Mouse (Mus musculus) CH12.LX (cell line): ENCODE measurements around the gene Asic2.
A peak's percentile ranks its signal among the peaks of the same experiment; 100 is the strongest.

Source experiments
- CTCF ChIP-seq, 2 experiments: IDR thresholded peaks in 1 of 2; conservative IDR thresholded peaks in 1 of 2; 2 replicates each; pipeline ENCODE4 v1.5.1; 2011 to 2012; ENCODE audit warnings: low read depth in 2 of 2, low read length in 2 of 2, improper control_type of control experiment in 1 of 2, inconsistent platforms in 1 of 2, mild to moderate bottlenecking in 1 of 2, moderate library complexity in 1 of 2
- ELF1 ChIP-seq: IDR thresholded peaks from 2 replicates; pipeline ENCODE4 v1.6.1; 2014; ENCODE audit warnings: low read depth, mild to moderate bottlenecking, inconsistent platforms, low read length, improper control_type of control experiment
- ETS1 ChIP-seq: conservative IDR thresholded peaks from 2 replicates; pipeline ENCODE4 v1.6.1; 2012; ENCODE audit warnings: low read depth, mild to moderate bottlenecking, inconsistent platforms, low read length, improper control_type of control experiment, moderate library complexity
- HCFC1 ChIP-seq: IDR thresholded peaks from 2 replicates; pipeline ENCODE4 v1.6.1; 2012; ENCODE audit warnings: low read depth, mild to moderate bottlenecking, inconsistent platforms, low read length, improper control_type of control experiment
- MAFK ChIP-seq: IDR thresholded peaks from 2 replicates; pipeline ENCODE4 v1.6.1; 2011; ENCODE audit warnings: low read length, improper control_type of control experiment; ENCODE audit not compliant: insufficient replicate concordance
- MAX ChIP-seq: IDR thresholded peaks from 2 replicates; pipeline ENCODE4 v1.6.1; 2011; ENCODE audit warnings: low read length, improper control_type of control experiment
- MAZ ChIP-seq: IDR thresholded peaks from 2 replicates; pipeline ENCODE4 v1.6.1; 2012; ENCODE audit warnings: low read depth, mild to moderate bottlenecking, inconsistent platforms, low read length, improper control_type of control experiment, moderate library complexity
- MEF2A ChIP-seq: IDR thresholded peaks from 2 replicates; pipeline ENCODE4 v1.6.1; 2014; ENCODE audit warnings: low read depth, mild to moderate bottlenecking, inconsistent platforms, low read length, improper control_type of control experiment, borderline replicate concordance
- POLR2A ChIP-seq: IDR thresholded peaks from 2 replicates; pipeline ENCODE4 v1.6.1; 2011; ENCODE audit warnings: low read depth, mild to moderate bottlenecking, improper control_type of control experiment, low read length
- RCOR1 ChIP-seq: conservative IDR thresholded peaks from 2 replicates; pipeline ENCODE4 v1.6.1; 2012; ENCODE audit warnings: low read depth, mild to moderate bottlenecking, inconsistent platforms, low read length, improper control_type of control experiment
- TCF12 ChIP-seq: IDR thresholded peaks from 2 replicates; pipeline ENCODE4 v1.6.1; 2014; ENCODE audit warnings: low read depth, mild to moderate bottlenecking, inconsistent platforms, low read length, improper control_type of control experiment
- USF1 ChIP-seq: IDR thresholded peaks from 2 replicates; pipeline ENCODE4 v1.6.1; 2014; ENCODE audit warnings: low read depth, mild to moderate bottlenecking, inconsistent platforms, low read length, improper control_type of control experiment
- ZKSCAN1 ChIP-seq: IDR thresholded peaks from 2 replicates; pipeline ENCODE4 v1.6.1; 2012; ENCODE audit warnings: low read depth, inconsistent platforms, low read length, improper control_type of control experiment, borderline replicate concordance
- ZNF384 ChIP-seq: IDR thresholded peaks from 2 replicates; pipeline ENCODE4 v1.6.1; 2012; ENCODE audit warnings: low read depth, low read length, improper control_type of control experiment, inconsistent platforms

- TF ChIP-seq ELF1 (0 out of 2 replicates have a peak, but pooled peaks have one; percentile 27), HCFC1 (0 out of 2 replicates have a peak, but pooled peaks have one; percentile 5), MAFK (no peak), CTCF (conservative IDR thresholded peaks at IDR 0.05 in 1 of 2, IDR thresholded peaks at IDR 0.05 in 1 of 2; ENCODE audit: low read depth in 2 of 2, low read length in 2 of 2) (no peak), ETS1 (0 out of 2 replicates have a peak, but pooled peaks have one; percentile 41), USF1 (no peak), TCF12 (no peak), MAZ (no peak), ZKSCAN1 (no peak), MEF2A (peak; percentile 12; the same call in 1 of the 2 replicates), POLR2A (no peak), MAX (0 out of 2 replicates have a peak, but pooled peaks have one; percentile 42), RCOR1 (no peak), ZNF384 (no peak)
Measured at GRCm38 (mm10) chr11:81263757-81264156, 704.5 kb downstream of the Asic2 start.
